Mouse (Mus musculus): ENCODE measurements around the gene Rln1. TPM values are rescaled to one million over a fixed set of nuclear protein-coding genes. Genes with fewer than 3 reads are reported as not detected.

Gene Rln1
- total and polyA plus RNA-seq, 3 experiments, result not detected

- Histone ChIP-seq H3K4me1 (ENCODE audit: control insufficient read depth, insufficient read depth, low read length) (no peaks in the 10 kb centered on the region), H3K27ac (no peak overlapping the region), H3K36me3 (ENCODE audit: control insufficient read depth, insufficient read depth, low read length) (no peaks in the 10 kb centered on the region), H3K79me2 (replicated peaks; ENCODE audit: control insufficient read depth, insufficient read depth, low read length) (no peaks in the 10 kb centered on the region), H3K9ac (ENCODE audit: low read depth, low read length) (no peak overlapping the region), H3K27me3 (ENCODE audit: control insufficient read depth, insufficient read depth, low read length) (no peaks in the 10 kb centered on the region), H3K4me3 (no peak overlapping the region)
- WGBS, result 94% methylated on average over 1 of the region's 1 CpGs
- intact Hi-C loops (cut with DNase I), result no loop called here
- TF ChIP-seq CTCF (IDR thresholded peaks at IDR 0.05), result no peak
- no peak for TF ChIP-seq EP300 (IDR thresholded peaks at IDR 0.05; ENCODE audit: insufficient read depth, low read depth, low read length)
- TF ChIP-seq POLR2A (IDR thresholded peaks at IDR 0.05; ENCODE audit: insufficient read depth, low read depth, low read length), result no peak
- DNase-seq, result no peak
Measured at GRCm38 (mm10) chr19:29297366-29297765, 37.1 kb downstream of the Rln1 start.

GRCm38 (mm10) chr19:29296166-29296565 is 38.3 kb downstream of the Rln1 start:
- no peaks in the 10 kb centered on the region for H3K36me3 ChIP-seq (ENCODE audit: control insufficient read depth, insufficient read depth, low read length)
- no peak for TF ChIP-seq EP300 (IDR thresholded peaks at IDR 0.05; ENCODE audit: insufficient read depth, low read depth, low read length)
- TF ChIP-seq CTCF (IDR thresholded peaks at IDR 0.05), result no peak
- TF ChIP-seq POLR2A (IDR thresholded peaks at IDR 0.05; ENCODE audit: insufficient read depth, low read depth, low read length), result no peak
- intact Hi-C loops (cut with DNase I), result no loop called here

GRCm38 (mm10) chr19:29294756-29295155 is 39.7 kb downstream of the Rln1 start:
- no peak for DNase-seq
- Histone ChIP-seq H3K36me3 (ENCODE audit: control insufficient read depth, insufficient read depth, low read length) (no peaks in the 10 kb centered on the region), H3K79me2 (replicated peaks; ENCODE audit: control insufficient read depth, insufficient read depth, low read length) (no peaks in the 10 kb centered on the region), H3K4me3 (no peak overlapping the region), H3K27ac (no peak overlapping the region), H3K4me1 (ENCODE audit: control insufficient read depth, insufficient read depth, low read length) (no peaks in the 10 kb centered on the region), H3K27me3 (ENCODE audit: control insufficient read depth, insufficient read depth, low read length) (no peaks in the 10 kb centered on the region), H3K9ac (ENCODE audit: low read depth, low read length) (no peak overlapping the region)
- TF ChIP-seq EP300 (IDR thresholded peaks at IDR 0.05; ENCODE audit: insufficient read depth, low read depth, low read length) (no peak), CTCF (IDR thresholded peaks at IDR 0.05) (no peak), POLR2A (IDR thresholded peaks at IDR 0.05; ENCODE audit: insufficient read depth, low read depth, low read length) (no peak)
- WGBS, result 72% methylated on average over 2 of the region's 2 CpGs
- intact Hi-C loops (cut with DNase I), result no loop called here

More at GRCm38 (mm10) chr19:29296166-29296565, 38.3 kb downstream of the Rln1 start:
- Histone ChIP-seq H3K27me3 (ENCODE audit: control insufficient read depth, insufficient read depth, low read length) (no peaks in the 10 kb centered on the region), H3K27ac (no peak overlapping the region), H3K9ac (ENCODE audit: low read depth, low read length) (no peak overlapping the region), H3K79me2 (replicated peaks; ENCODE audit: control insufficient read depth, insufficient read depth, low read length) (no peaks in the 10 kb centered on the region), H3K4me3 (no peak overlapping the region), H3K4me1 (ENCODE audit: control insufficient read depth, insufficient read depth, low read length) (no peaks in the 10 kb centered on the region)
- no peak for DNase-seq

- 58% methylated on average over 4 of the region's 4 CpGs for WGBS
- intact Hi-C loops (cut with DNase I), result no loop called here
- Histone ChIP-seq H3K4me1 (ENCODE audit: control insufficient read depth, insufficient read depth, low read length) (no peaks in the 10 kb centered on the region), H3K79me2 (replicated peaks; ENCODE audit: control insufficient read depth, insufficient read depth, low read length) (no peaks in the 10 kb centered on the region), H3K27me3 (ENCODE audit: control insufficient read depth, insufficient read depth, low read length) (no peaks in the 10 kb centered on the region), H3K9ac (ENCODE audit: low read depth, low read length) (no peak overlapping the region), H3K4me3 (no peak overlapping the region), H3K36me3 (ENCODE audit: control insufficient read depth, insufficient read depth, low read length) (no peaks in the 10 kb centered on the region), H3K27ac (no peak overlapping the region)
- no peak for DNase-seq
- TF ChIP-seq CTCF (IDR thresholded peaks at IDR 0.05), result no peak
- TF ChIP-seq POLR2A (IDR thresholded peaks at IDR 0.05; ENCODE audit: insufficient read depth, low read depth, low read length), result no peak
- no peak for TF ChIP-seq EP300 (IDR thresholded peaks at IDR 0.05; ENCODE audit: insufficient read depth, low read depth, low read length)
Measured at GRCm38 (mm10) chr19:29292546-29292945, 41.9 kb downstream of the Rln1 start.

- Histone ChIP-seq H3K27me3 (ENCODE audit: control insufficient read depth, insufficient read depth, low read length) (no peaks in the 10 kb centered on the region), H3K4me1 (ENCODE audit: control insufficient read depth, insufficient read depth, low read length) (no peaks in the 10 kb centered on the region), H3K27ac (no peak overlapping the region), H3K4me3 (no peak overlapping the region), H3K9ac (ENCODE audit: low read depth, low read length) (no peak overlapping the region), H3K79me2 (replicated peaks; ENCODE audit: control insufficient read depth, insufficient read depth, low read length) (no peaks in the 10 kb centered on the region), H3K36me3 (ENCODE audit: control insufficient read depth, insufficient read depth, low read length) (peaks cover 1% of the 10 kb centered on the region; the same call in 1 of the 2 replicates)
- no peak for DNase-seq
- intact Hi-C loops (cut with DNase I), result no loop called here
- WGBS, result 91% methylated on average over 14 of the region's 14 CpGs
- TF ChIP-seq CTCF (IDR thresholded peaks at IDR 0.05) (no peak), POLR2A (IDR thresholded peaks at IDR 0.05; ENCODE audit: insufficient read depth, low read depth, low read length) (no peak), EP300 (IDR thresholded peaks at IDR 0.05; ENCODE audit: insufficient read depth, low read depth, low read length) (no peak)
Measured at GRCm38 (mm10) chr19:29291532-29291931, 42.9 kb downstream of the Rln1 start.

- Histone ChIP-seq H3K4me3 (no peak overlapping the region), H3K4me1 (ENCODE audit: control insufficient read depth, insufficient read depth, low read length) (no peaks in the 10 kb centered on the region), H3K9ac (ENCODE audit: low read depth, low read length) (no peak overlapping the region), H3K27ac (no peak overlapping the region), H3K79me2 (replicated peaks; ENCODE audit: control insufficient read depth, insufficient read depth, low read length) (no peaks in the 10 kb centered on the region), H3K36me3 (ENCODE audit: control insufficient read depth, insufficient read depth, low read length) (peaks cover 4% of the 10 kb centered on the region), H3K27me3 (ENCODE audit: control insufficient read depth, insufficient read depth, low read length) (no peaks in the 10 kb centered on the region)
- no peak for DNase-seq
- no peak for TF ChIP-seq EP300 (IDR thresholded peaks at IDR 0.05; ENCODE audit: insufficient read depth, low read depth, low read length)
- TF ChIP-seq POLR2A (IDR thresholded peaks at IDR 0.05; ENCODE audit: insufficient read depth, low read depth, low read length), result no peak
- TF ChIP-seq CTCF (IDR thresholded peaks at IDR 0.05), result peak; percentile 36
- intact Hi-C loops (cut with DNase I), result no loop called here
- 80% methylated on average over 8 of the region's 8 CpGs for whole genome bisulfite sequencing
Measured at GRCm38 (mm10) chr19:29287863-29288262, 46.6 kb downstream of the Rln1 start.

Measured in heart, adult 2 months (tissue).